Mouse (Mus musculus): ENCODE data around the gene Junb.

Gene Junb

DNA sequence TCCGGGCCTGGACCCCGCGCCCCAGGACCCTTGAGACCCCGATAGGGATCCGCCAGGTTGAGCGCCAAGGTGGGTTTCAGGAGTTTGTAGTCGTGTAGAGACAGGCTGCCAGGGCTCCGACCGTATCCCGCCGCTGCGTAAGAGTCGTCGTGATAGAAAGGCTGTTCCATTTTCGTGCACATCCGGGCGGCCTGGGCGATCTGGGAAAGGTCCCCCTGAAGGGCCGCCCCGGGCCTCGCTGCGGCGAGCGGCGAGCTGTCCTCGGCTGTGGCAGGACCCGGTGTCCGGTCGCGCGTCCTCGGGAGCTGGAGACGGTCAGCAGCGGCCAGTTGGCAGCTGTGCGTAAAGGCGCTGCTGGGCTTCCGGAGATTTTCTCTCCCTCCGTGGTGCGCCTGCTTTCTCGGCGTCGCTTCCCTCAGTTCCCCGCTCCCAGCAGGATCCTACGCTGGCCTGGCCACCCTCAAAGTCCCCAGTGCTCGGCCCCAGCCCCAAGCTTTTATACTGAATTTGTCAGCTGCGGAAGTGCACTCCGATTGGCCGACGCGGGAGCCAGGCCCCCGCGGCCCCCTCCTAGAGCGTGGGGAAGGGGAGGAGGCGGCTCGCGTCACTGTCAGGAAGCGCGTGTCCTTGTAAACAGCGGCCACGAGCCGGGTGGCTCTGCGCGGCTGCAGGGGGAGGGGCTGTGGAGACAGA lies at the start of gene Junb:
Junb (minus strand) TSS at position 471 of the 693 bp plus-strand sequence.
- DNase-seq = peak; percentile 98

DNA sequence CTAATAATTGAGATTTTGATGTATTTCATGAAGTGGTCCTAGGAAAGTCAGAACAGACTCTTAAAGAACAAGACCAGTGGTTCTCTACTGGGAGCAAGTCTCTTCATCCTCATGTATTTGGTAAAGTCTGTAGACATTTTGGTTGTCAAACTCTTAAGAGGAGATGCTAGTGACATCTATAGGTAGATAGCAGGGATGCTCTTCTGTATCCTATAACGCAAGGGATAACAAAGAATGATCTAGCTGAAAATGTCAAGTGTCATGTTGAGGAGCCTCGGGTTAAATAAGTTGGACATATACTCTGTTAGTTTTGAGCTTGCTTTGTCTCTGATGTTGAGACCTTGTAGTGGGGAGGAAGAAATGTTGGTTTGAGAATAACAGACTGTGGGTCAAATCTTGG lies 49.4 kb upstream of the Junb start:
- no peak for DNase-seq

DNA sequence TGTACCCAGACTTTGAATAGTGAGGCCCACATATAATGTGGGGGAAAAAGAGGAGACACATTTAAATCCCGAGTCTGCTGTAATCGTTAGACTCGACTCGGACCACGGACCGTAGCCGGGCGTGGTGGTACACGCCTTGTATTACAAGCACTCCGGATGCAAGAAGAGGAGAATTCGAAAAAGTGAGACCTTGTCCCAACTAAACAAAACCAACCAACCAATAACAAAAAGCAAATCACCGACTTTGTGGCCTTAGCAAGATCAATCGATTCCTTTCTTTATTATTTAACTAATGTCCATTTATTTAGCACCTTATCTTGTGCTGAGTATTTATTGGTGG lies 49.0 kb upstream of the Junb start:
- no peak for DNase-seq

DNA sequence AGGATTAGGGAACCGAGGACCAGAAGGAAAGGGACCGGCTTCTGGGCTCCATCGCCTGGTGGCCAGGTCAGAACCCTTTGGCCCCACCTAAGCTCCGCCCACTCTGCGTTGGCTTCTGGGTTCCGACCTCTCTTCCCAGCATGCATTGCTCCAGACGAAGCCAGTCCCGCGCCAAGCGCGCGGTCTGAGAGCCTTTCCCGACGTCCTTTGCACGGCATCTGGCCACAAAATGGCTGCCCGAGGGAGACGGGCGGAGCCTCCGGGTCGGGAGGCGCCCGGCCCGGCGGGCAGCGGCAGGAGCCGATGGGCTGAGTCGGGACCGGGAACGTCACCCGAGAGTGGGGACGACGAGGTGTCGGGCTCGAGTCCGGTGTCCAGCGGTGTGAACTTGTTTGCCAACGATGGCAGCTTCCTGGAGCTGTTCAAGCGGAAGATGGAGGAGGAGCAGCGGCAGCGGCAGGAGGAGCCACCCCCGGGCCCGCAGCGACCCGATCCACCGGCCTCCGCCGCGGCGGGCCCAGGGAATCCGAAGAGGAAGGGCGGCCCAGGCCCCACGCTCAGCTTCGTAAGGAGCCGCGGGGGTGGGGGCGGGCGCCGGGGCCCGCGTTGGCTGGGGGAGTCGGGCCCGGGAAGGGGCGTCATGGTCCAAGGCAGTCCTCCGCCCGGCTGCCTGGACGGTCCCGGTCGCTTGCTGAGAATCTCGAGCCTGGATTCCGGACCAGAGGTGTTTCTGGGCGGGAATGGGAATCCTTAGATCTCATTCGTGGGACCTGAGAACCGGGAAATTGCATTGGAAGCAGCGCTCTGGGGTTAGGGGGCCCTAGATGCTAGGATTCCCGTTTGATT lies 48.4 kb upstream of the Junb start, which contains the start of gene Trir:
Trir (plus strand) TSS at position 154 of the 846 bp plus-strand sequence.
- peak; percentile 98 for DNase-seq

DNA sequence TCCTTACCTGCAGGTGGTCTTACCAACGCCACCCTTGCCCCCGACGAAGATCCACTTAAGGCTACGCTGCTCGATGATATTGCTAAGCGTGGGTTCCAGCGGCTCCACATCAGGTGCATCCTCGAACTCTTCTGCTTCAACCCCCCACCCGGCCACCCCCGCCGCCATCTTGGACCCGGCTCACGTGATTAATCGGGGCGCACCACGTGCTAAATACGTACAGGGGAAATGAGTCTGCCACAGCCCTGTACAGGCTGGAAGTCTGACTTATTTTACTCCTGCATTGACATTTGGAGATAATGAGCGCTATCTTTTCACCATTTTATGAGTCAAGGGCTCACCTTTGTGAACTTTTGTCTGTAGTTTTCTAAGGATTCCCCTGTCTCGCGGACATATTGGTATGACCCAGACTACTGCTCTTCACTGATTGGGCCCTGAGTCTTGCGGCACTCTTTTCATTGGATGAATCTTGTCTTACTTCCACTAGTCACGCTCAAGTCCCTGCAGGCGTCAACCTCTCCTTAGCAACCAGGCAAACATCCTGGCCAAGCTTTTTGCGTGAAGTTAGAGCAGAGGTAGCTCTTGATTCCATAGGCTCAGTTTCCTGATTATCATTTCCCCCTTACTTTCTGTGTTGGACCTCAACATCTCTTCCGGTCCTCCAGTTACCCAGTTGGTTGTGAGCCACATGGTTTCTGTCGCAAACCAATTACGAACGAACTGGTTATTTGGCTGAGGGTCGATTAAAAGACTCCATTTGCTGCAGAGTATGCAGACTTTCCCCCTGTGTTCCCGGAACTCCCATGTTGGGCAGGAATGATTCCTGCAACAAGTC lies 46.8 kb upstream of the Junb start, which contains the start of gene Asna1:
Asna1 (minus strand) TSS at position 184 of the 835 bp plus-strand sequence.
- peak; percentile 86 to 90 for DNase-seq

DNA sequence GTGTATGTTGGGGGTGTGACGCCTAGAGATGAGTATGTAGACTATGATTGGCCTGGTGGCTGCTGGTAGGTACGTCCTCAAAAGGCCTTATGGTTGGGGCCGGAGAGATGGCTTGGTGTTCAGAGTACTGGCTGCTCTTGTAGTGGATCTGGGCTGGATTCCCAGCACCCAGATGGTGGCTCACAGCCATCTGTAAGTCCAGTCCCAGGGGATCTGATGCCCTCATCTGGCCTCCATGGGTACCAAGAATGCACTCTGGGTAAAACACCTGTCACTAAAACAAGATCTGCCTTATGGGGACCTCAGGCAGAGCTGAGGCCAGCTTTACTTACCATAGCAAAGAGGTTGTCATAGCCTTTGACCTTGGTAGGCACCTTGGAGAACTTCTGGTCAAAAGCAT lies 45.3 kb upstream of the Junb start:
- DNase-seq = no peak

DNA sequence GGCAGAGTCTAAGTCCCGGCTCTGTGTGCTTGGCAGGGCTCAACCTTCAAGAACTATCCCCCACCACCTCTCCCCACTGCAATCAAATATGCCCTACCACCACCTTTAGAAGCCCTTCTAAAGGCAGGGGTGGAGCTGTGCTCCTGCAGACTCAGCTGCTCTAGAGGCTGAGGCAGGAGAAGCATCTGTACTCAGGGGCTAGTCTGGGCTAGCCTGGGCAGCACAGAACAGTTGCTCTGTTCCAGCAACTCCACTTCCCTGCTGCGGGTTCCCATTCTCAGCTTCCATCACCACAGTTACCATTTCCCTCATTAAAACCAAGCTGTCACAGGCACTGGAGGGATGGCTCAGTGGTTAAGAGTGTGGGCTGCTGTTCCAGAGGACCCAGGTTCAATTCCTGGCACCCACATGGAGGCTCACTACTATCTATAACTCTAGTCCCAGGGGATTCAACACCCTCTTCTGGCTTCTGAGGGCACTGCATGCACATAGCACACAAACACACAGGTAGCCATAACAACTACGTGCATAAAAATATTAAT lies 43.1 kb upstream of the Junb start:
- no peak for DNase-seq

DNA sequence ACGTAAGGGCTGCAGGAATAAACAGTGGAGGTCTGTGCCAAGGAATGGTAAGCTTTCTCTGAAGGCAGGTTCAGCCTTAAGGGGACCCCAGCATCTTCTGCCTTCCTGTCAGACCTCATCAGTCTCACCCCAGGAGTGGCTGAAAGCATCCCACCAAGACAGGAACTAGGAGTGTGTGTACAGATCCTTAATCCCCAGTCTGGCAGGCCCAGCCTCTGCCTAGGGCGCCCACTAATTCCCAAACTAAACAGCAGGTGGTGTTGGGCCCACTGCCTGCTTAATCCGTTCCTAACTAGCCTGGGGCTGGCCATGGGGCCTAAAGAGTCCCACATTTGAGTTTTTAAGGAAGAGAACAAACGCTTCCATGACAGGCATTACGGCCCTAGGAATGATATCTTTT lies 38.7 kb upstream of the Junb start:
- no peak for DNase-seq

DNA sequence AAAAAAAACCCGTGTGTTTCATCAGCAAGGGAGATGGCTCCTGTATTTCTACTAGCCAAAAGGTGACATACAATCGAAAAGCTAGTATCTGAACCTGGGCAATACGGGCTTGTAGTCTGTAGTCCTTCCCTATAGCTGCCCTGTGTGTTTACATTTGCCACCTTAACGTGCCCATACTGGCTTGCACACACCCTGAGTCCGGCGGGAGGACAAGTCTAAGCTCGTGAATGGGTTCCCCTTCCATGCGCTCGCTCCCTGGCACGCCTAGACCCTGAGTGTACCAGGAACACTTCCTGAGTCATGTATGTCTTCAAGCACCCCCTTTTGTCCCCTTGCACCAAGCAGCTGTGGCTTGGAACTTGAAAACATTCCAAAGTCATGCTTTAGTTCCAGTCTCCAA lies 38.2 kb upstream of the Junb start:
- DNase-seq = no peak

DNA sequence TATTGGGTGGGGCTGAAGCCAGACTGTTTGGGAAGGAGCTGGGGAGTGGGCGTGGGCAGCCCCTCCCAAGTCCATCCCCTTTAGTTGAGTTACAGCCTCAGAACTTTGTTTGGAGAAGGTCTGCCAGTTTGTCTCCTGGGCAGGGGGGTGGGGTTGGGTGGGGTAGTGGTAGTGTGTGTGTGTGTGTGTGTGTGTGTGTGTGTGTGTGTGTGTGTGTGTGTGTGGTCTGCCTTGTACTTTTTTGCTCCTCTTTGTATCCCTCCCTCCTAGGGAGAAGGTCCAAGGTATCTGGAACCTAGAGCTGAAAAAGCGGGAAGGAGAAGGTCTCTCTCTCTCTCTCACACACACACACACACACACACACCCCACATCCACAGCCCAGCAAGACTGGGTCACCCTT lies 35.9 kb upstream of the Junb start, which contains the start of gene Best2:
Best2 (minus strand) TSS at position 101 of the 400 bp plus-strand sequence.
- no peak for DNase-seq

DNA sequence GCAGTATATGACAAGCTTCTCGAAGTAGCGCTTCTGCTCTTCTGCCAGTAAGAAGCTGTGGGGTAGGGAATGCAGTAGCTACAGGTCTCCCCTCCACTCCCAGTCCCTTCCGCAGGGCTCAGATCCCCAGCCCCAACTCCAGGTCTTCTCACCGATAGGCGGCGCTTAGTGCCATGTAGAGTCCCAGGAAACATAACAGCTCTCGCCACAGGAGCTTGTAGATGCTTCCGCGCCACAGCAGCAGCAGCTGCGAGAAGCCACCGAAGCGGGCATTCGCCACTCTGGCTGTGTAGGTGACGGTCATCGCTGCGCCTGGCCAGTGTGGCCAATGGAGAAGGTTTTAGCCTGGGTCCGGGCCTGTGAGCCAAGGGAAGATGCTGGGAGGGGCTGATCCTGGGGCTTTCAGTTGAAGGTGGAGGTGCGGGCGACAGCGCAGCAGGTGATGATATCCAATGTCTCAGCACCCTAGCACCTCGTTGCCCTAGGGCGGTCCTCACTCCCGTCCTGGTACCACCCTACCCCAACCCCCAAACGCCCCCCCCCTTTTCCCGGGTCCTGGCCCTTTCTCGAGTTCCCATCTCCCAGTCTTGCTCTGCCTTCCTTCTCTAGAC lies 34.8 kb upstream of the Junb start:
- DNase-seq = peak; percentile 74 to 80

DNA sequence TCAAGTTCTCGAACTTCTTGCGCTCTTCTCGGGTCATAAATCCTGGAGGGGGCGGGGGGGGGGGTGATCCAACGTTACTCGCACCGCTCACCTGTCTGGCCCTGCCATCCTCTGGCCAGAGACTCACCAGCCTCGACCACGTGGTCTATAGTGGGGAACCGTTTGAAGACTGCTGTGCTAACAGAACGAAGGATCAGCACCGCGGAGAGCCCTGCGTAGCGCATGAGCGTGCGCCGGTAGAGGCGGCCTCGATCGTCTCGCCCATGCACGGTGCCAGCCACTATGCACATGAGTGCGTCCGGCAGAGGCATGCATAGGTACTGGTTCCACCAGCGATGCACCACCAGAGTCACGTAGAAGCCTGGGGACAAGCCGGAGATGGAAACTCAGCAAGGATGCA lies 32.7 kb upstream of the Junb start:
- no peak for DNase-seq

DNA sequence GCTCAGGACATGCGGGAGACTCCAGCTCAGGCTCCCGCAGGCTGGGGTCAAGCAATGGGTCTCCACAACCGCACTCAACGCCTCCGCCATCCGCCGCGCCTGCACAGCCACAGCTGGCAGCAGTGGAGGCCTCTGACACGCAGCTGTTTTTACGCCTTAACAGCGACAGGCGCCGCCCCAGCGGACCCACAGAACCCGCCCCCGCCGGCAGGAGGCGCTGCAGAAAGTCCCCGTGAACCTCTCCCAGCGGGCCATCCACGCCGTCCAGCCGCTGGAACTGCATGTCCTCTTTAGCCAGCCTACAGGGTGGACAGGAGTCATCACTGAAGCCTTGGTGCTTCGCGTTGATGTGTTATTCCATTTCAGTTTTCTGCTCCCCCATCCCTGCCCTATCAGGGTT lies 29.2 kb upstream of the Junb start:
- DNase-seq = peak in 1 of 2 experiments; percentile 47

DNA sequence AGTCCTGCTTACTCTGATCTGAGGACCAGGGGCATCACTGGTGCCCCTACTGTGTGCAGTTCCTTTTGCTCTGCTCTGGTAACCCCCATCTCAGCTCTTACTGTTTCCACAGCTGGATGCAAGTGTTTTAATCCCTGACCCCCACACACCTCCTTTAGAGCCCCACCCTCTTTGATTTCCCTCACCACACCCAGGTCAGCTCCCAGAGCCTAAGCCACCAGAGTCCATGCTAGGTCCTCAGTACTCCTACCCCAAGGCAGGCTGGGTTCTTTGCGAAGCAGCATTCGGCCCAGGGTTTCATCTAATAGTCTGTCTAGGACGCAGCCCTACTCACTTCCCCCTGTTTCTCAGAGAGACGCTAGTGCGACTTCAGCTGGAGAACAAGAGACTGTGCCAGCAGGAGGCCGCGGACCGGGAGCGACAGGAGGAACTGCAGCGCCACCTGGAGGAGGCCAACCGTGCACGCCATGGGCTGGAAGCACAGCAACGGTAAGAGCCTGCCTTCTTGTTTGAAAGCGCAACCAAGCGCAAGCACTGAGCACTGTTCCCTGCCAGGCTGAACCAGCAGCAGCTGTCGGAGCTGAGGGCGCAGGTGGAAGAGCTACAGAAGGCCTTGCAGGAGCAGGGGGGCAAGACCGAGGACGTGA lies 19.3 kb upstream of the Junb start:
- DNase-seq = peak; percentile 87 to 91

DNA sequence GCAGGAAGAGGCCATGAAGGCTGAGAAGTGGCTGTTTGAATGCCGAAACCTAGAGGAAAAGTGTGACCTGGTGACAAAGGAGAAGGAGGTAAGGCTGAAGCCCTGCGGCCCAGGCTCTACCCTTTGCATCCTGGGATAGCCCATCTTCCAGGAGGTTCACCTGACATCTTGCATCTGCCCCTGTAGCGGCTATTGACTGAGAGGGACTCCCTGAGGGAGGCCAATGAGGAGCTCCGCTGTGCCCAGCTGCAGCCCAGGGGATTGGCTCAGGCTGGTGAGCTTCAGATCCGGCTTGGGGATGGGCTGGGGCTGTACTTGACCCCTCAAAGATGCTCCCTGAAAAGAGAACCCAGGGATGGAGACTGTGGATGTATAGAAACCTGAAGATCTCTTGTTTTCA lies 18.5 kb upstream of the Junb start:
- DNase-seq = no peak

DNA sequence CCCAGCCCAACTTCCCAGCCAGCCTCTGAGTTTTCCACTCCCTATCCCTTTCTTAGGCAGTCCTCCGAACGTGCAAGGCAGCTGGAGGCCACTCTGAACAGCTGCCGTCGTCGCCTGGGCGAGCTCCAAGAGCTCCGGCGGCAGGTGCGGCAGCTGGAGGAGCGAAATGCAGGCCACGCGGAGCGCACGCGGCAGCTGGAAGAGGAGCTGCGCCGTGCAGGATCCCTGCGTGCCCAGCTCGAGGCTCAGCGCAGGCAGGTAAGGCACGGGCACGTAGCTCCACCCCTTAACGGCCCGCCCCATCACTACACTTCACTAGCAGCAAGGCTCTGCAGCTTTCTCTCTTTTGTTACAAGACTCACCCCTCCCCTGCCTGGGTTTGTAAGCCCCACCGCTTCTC lies 17.2 kb upstream of the Junb start:
- DNase-seq = no peak

DNA sequence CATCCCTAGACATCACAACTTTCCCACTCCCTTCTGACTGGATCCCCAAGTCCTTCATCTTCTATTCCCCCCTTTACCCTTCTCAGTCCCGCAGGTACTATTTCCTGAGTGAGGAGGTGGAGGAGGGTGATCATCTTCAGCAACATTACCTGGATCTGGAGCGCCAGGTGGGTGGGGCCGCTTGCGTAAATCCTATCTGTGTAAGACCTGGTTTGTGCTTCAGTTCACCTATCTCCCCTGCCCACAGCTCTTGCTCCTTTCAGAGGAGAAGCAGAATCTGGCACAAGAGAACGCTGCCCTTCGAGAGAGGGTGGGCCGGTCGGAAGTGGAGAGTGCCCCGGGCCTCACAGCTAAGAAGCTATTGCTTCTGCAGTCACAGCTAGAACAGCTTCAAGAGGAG lies 15.9 kb upstream of the Junb start:
- no peak for DNase-seq

DNA sequence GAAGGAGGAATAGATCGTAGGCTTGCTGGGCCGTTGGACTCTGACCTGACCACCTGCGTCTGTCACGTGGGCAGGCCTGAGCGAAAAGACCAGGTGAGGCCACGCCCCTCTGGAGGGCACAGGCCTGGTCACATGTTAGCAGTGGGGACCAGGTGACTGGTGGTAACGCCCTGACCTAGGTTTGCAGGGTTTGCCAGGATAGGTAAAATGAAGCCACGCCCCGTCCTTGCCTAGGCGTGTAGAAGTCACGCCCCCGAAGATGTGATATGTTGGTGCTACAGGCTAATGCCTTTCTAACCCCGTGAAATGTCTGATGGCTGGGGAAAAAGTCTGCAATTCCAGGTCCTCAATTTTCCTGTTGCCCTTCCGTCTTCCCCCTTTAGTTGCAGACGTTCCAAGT lies 12.3 kb upstream of the Junb start:
- peak; percentile 89 to 93 for DNase-seq

DNA sequence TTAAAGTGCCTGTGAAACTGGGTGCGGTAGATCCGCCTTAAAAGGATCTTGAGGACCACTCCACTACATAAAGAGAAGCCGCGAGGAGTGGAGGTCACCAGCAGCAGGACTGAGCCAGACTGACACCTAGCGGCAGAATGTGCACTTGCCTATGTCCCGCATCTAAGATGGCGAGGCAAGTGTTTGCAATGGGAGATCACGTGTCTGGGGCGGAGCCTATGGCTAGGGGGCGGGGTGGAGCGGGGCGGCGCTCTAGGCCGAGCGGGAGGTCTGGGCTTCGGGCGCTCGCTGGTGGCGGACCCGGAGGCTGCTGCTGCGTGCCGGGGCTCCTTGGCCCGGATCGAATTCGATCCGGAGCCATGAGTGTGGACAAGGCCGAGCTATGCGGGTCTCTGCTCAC lies 11.8 kb upstream of the Junb start, which contains the start of gene Hook2:
Hook2 (plus strand) TSS at position 255 of the 400 bp plus-strand sequence.
- DNase-seq = peak; percentile 98 to 99

DNA sequence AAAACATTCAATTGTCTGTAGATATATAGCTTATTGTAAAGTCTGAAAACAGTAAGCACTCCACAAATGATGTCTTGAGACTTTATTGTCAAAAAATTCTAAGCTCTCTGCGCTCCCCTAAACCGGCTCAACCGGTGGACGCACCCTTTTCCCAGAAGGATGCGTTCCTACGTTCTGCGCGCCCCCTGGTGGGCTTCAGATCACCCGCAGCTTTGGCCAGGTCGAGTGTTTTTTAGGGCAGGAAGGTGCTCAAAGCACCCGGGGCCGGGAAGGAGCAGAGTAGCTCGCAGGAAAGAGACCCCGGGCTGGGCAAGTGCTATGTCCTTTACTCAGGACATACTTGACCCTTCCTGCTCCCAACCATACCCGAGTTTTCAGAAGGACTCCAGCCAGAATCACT lies 11.3 kb upstream of the Junb start:
- peak; percentile 95 to 96 for DNase-seq

DNA sequence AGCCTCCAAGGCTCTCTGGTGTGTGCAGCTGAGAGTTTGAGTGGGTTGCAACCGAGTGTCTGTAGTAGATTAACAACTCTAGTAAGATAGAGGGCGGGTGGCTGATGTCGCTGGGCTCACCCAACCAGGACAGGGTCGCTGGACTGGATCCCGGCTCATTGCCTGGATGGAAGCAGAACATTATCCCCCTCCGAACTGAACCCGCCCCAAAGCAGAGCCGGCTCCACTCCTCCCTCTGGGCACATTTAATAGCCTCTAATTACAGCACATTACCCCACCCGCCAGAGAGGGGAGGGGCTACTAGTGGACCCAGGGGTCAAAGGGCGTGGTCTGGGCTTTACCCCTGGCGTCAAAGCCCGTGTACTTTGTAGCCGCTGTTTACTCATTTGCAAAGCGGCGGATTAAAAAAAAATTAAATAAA lies 10.8 kb upstream of the Junb start:
- DNase-seq = peak; percentile 75 to 84

DNA sequence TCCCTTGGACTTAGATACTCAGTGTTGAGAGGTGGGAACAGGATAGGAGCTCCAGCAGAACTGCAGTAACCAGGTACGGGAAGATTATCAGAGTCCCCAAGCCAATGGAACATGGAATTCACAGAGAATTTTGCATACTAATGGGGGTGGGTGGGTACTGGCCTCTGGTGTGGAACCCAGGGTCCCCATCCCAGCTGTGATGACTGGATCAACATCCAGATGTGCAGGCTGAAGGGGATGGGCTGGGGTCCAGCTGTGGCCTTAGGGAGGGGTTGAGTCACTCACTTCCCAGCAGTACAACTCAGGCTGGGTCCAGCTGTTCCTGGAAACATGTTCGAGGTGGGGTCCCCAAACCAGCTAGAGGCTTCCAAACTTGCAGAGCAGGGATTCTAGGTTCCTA lies 9.4 kb upstream of the Junb start:
- DNase-seq = no peak
